Mouse (Mus musculus): Measurements from ENCODE around the gene Hist1h1c. TPM values are rescaled to one million over a fixed set of nuclear protein-coding genes. Genes with fewer than 3 reads are reported as not detected.

Hist1h1c gene
- polyA plus RNA-seq, 1 experiment from 2014 or later = 10.8 TPM

GRCm38 (mm10) chr13:23778339-23778738 lies 39.7 kb downstream of the Hist1h1c start:
- Histone ChIP-seq H3K9me3 (ENCODE audit: control insufficient read depth, low read length) (no peaks in the 10 kb centered on the region), H3K4me2 (ENCODE audit: low read length) (no peak overlapping the region), H3K27ac (ENCODE audit: low read depth, low read length) (no peak overlapping the region), H3K4me3 (ENCODE audit: low read length) (no peak overlapping the region), H3K9ac (ENCODE audit: low read depth, low read length) (no peak overlapping the region), H3K27me3 (replicated peaks; ENCODE audit: control insufficient read depth, insufficient read depth, low read length) (no peaks in the 10 kb centered on the region), H3K36me3 (ENCODE audit: control insufficient read depth, insufficient read depth, low read length) (no peaks in the 10 kb centered on the region), H3K4me1 (ENCODE audit: control insufficient read depth, insufficient read depth, low read depth, low read length) (no peaks in the 10 kb centered on the region)
- 94% methylated on average over 7 of the region's 7 CpGs for WGBS
- ATAC-seq = no peak

GRCm38 (mm10) chr13:23779025-23779424 lies 40.4 kb downstream of the Hist1h1c start:
- no peak for ATAC-seq
- WGBS = 93% methylated on average over 4 of the region's 4 CpGs
- Histone ChIP-seq H3K9ac (ENCODE audit: low read depth, low read length) (no peak overlapping the region), H3K27ac (ENCODE audit: low read depth, low read length) (no peak overlapping the region), H3K4me2 (ENCODE audit: low read length) (no peak overlapping the region), H3K9me3 (ENCODE audit: control insufficient read depth, low read length) (no peaks in the 10 kb centered on the region), H3K36me3 (ENCODE audit: control insufficient read depth, insufficient read depth, low read length) (no peaks in the 10 kb centered on the region), H3K4me1 (ENCODE audit: control insufficient read depth, insufficient read depth, low read depth, low read length) (no peaks in the 10 kb centered on the region), H3K4me3 (ENCODE audit: low read length) (no peak overlapping the region), H3K27me3 (replicated peaks; ENCODE audit: control insufficient read depth, insufficient read depth, low read length) (no peaks in the 10 kb centered on the region)

Small RNAs within 50 kb of the gene (microRNA-seq; reads per million reads assigned to microRNA genes)
- not detected for gene Gm44314
- not detected for gene Gm44484

Other genes with a start within 250 kb of the Hist1h1c start
- gene Btn2a2, start 250.0 kb upstream of the Hist1h1c start, polyA plus RNA-seq (2015; fragmentation: Nextera tagmentation; extraction: Ambion mirVana) = 0.14 TPM in 1 of 2 replicates, not detected in the other
- 2.6 and 2.7 TPM in 2 replicates for gene Hist1h4h, start 207.8 kb upstream of the Hist1h1c start, polyA plus RNA-seq (2015; fragmentation: Nextera tagmentation; extraction: Ambion mirVana)
- not detected in 2 replicates for gene Hist1h2af, start 204.9 kb upstream of the Hist1h1c start, polyA plus RNA-seq (2015; fragmentation: Nextera tagmentation; extraction: Ambion mirVana)
- gene Hist1h3g, start 203.4 kb upstream of the Hist1h1c start, polyA plus RNA-seq (2015; fragmentation: Nextera tagmentation; extraction: Ambion mirVana) = 0.66 TPM in 1 of 2 replicates, not detected in the other
- gene Hist1h2bh, start 195.4 kb upstream of the Hist1h1c start, polyA plus RNA-seq (2015; fragmentation: Nextera tagmentation; extraction: Ambion mirVana) = 0.16 and 0.29 TPM in 2 replicates
- gene Hist1h3f, start 194.8 kb upstream of the Hist1h1c start, polyA plus RNA-seq (2015; fragmentation: Nextera tagmentation; extraction: Ambion mirVana) = not detected in 2 replicates
- gene Hist1h4f, start 187.2 kb upstream of the Hist1h1c start, polyA plus RNA-seq (2015; fragmentation: Nextera tagmentation; extraction: Ambion mirVana) = 0.59 TPM in 1 of 2 replicates, not detected in the other
- gene Hist1h1d, start 185.5 kb upstream of the Hist1h1c start, polyA plus RNA-seq (2015; fragmentation: Nextera tagmentation; extraction: Ambion mirVana) = 0.07 and 0.10 TPM in 2 replicates
- gene Hist1h3e, start 176.4 kb upstream of the Hist1h1c start, polyA plus RNA-seq (2015; fragmentation: Nextera tagmentation; extraction: Ambion mirVana) = 0.85 and 0.97 TPM in 2 replicates
- 9.4 and 14.5 TPM in 2 replicates for gene Hist1h2ae, start 167.6 kb upstream of the Hist1h1c start, polyA plus RNA-seq (2015; fragmentation: Nextera tagmentation; extraction: Ambion mirVana)
- 0.79 and 1.4 TPM in 2 replicates for gene Hist1h2bg, start 167.4 kb upstream of the Hist1h1c start, polyA plus RNA-seq (2015; fragmentation: Nextera tagmentation; extraction: Ambion mirVana)
- gene Hist1h2bf, start 164.6 kb upstream of the Hist1h1c start, polyA plus RNA-seq (2015; fragmentation: Nextera tagmentation; extraction: Ambion mirVana) = 0.44 and 0.67 TPM in 2 replicates
- 0.57 and 1.3 TPM in 2 replicates for gene Hist1h2ad, start 164.4 kb upstream of the Hist1h1c start, polyA plus RNA-seq (2015; fragmentation: Nextera tagmentation; extraction: Ambion mirVana)
- gene Hist1h3d, start 163.0 kb upstream of the Hist1h1c start, polyA plus RNA-seq (2015; fragmentation: Nextera tagmentation; extraction: Ambion mirVana) = 0.85 and 1.3 TPM in 2 replicates
- gene Hist1h4d, start 157.2 kb upstream of the Hist1h1c start, polyA plus RNA-seq (2015; fragmentation: Nextera tagmentation; extraction: Ambion mirVana) = 27.6 and 30.0 TPM in 2 replicates
- gene Hist1h2be, start 117.7 kb upstream of the Hist1h1c start, polyA plus RNA-seq (2015; fragmentation: Nextera tagmentation; extraction: Ambion mirVana) = 1.0 and 1.1 TPM in 2 replicates
- 4.0 and 5.0 TPM in 2 replicates for gene Hist1h1e, start 116.2 kb upstream of the Hist1h1c start, polyA plus RNA-seq (2015; fragmentation: Nextera tagmentation; extraction: Ambion mirVana)
- gene Hist1h2ac, start 54.9 kb upstream of the Hist1h1c start, polyA plus RNA-seq (2015; fragmentation: Nextera tagmentation; extraction: Ambion mirVana) = 0.26 and 0.30 TPM in 2 replicates
- gene Hist1h2bc, start 54.6 kb upstream of the Hist1h1c start, polyA plus RNA-seq (2015; fragmentation: Nextera tagmentation; extraction: Ambion mirVana) = 20.4 and 24.8 TPM in 2 replicates
- gene Hist1h1t, start 43.0 kb upstream of the Hist1h1c start, polyA plus RNA-seq (2015; fragmentation: Nextera tagmentation; extraction: Ambion mirVana) = not detected in 2 replicates
- gene Hist1h4c, start 40.4 kb upstream of the Hist1h1c start, polyA plus RNA-seq (2015; fragmentation: Nextera tagmentation; extraction: Ambion mirVana) = 2.0 and 2.5 TPM in 2 replicates
- 5.4 and 6.7 TPM in 2 replicates for gene Hfe, start 28.0 kb upstream of the Hist1h1c start, polyA plus RNA-seq (2015; fragmentation: Nextera tagmentation; extraction: Ambion mirVana)
- gene Hist1h3c, start 6.8 kb downstream of the Hist1h1c start, polyA plus RNA-seq (2015; fragmentation: Nextera tagmentation; extraction: Ambion mirVana) = 0.70 and 1.2 TPM in 2 replicates
- 0.49 and 0.66 TPM in 2 replicates for gene Hist1h2bb, start 7.9 kb downstream of the Hist1h1c start, polyA plus RNA-seq (2015; fragmentation: Nextera tagmentation; extraction: Ambion mirVana)
- 3.7 and 6.8 TPM in 2 replicates for gene Hist1h2ab, start 12.3 kb downstream of the Hist1h1c start, polyA plus RNA-seq (2015; fragmentation: Nextera tagmentation; extraction: Ambion mirVana)
- gene Hist1h3b, start 13.5 kb downstream of the Hist1h1c start, polyA plus RNA-seq (2015; fragmentation: Nextera tagmentation; extraction: Ambion mirVana) = 1.7 and 2.7 TPM in 2 replicates
- gene Hist1h4b, start 18.2 kb downstream of the Hist1h1c start, polyA plus RNA-seq (2015; fragmentation: Nextera tagmentation; extraction: Ambion mirVana) = 1.1 TPM in 1 of 2 replicates, not detected in the other
- not detected in 2 replicates for gene Hist1h4a, start 22.4 kb downstream of the Hist1h1c start, polyA plus RNA-seq (2015; fragmentation: Nextera tagmentation; extraction: Ambion mirVana)
- 0.89 and 1.2 TPM in 2 replicates for gene Hist1h3a, start 23.6 kb downstream of the Hist1h1c start, polyA plus RNA-seq (2015; fragmentation: Nextera tagmentation; extraction: Ambion mirVana)
- 0.44 TPM in 1 of 2 replicates, not detected in the other for gene Hist1h1a, start 24.9 kb downstream of the Hist1h1c start, polyA plus RNA-seq (2015; fragmentation: Nextera tagmentation; extraction: Ambion mirVana)
- 0.07 TPM in 1 of 2 replicates, not detected in the other for gene Trim38, start 31.1 kb downstream of the Hist1h1c start, polyA plus RNA-seq (2015; fragmentation: Nextera tagmentation; extraction: Ambion mirVana)
- gene Slc17a2, start 68.2 kb downstream of the Hist1h1c start, polyA plus RNA-seq (2015; fragmentation: Nextera tagmentation; extraction: Ambion mirVana) = not detected in 2 replicates
- not detected in 2 replicates for gene Slc17a3, start 100.6 kb downstream of the Hist1h1c start, polyA plus RNA-seq (2015; fragmentation: Nextera tagmentation; extraction: Ambion mirVana)
- gene Slc17a1, start 128.9 kb downstream of the Hist1h1c start, polyA plus RNA-seq (2015; fragmentation: Nextera tagmentation; extraction: Ambion mirVana) = not detected in 2 replicates
- not detected in 2 replicates for gene Slc17a4, start 176.2 kb downstream of the Hist1h1c start, polyA plus RNA-seq (2015; fragmentation: Nextera tagmentation; extraction: Ambion mirVana)
- not detected in 2 replicates for gene Hist1h2ba, start 195.3 kb downstream of the Hist1h1c start, polyA plus RNA-seq (2015; fragmentation: Nextera tagmentation; extraction: Ambion mirVana)
- not detected in 2 replicates for gene Hist1h2aa, start 195.7 kb downstream of the Hist1h1c start, polyA plus RNA-seq (2015; fragmentation: Nextera tagmentation; extraction: Ambion mirVana)